Mouse (Mus musculus): ENCODE measurements around the gene Slc22a7.
A peak's percentile ranks its signal among the peaks of the same experiment; 100 is the strongest.

DNA sequence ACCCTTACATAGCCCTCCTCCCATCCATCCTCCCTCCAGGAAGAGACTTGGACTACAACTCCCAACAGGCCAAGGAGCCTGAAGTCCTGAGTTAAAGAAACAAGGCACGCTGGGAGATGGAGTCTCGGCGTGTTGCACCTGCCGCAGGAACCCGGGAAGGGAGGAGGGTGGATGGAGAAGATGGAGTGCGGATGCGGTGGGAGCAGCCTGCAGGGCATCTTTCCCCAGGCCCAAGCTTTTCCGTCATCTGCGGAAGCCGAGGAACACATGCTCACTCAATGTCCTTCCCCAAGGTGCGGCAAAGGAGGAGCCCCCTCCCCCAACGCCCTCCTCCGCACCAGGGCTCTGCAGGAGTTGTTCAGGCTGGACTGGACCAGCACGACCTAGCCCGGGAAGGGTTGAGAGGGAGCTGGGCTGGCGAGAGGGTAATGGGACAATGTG lies 45.3 kb upstream of the Slc22a7 start:
- TF ChIP-seq POLR2A (IDR thresholded peaks at IDR 0.05; ENCODE audit: insufficient read depth, low read depth, low read length) (0 out of 2 replicates have a peak, but pooled peaks have one; percentile 24), CTCF (IDR thresholded peaks at IDR 0.05; ENCODE audit: insufficient read depth, low read depth, low read length) (no peak)

All from olfactory bulb, adult 2 months (tissue).